Mouse (Mus musculus): ENCODE measurements at regions not wholly inside any gene's neighbourhood (a gene's known extent, or its start where the extent isn't known, plus 50 kb on each side); places are given as distances from the start of the nearest gene placed in this dataset.

DNA sequence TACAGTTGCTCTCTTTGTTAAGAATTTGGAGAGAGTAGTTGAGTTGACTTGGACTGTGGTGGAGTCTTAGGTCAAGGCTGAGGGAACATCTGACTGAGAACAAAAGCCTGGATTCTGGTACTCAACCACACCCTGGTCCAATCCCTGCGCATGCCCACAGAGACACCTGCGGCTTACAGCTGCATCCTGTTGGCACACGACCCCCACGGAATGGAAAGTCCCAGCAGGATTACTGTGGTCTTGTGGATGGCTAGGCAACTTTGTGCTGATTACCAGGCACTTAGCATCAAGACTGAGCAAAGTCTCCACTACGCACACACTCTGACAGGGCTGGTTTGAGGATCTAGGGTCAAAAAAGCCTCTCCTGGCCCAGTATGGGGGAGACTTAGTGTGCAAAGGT is 105.5 kb upstream of the Cpne8 start:
- TF ChIP-seq CTCF (IDR thresholded peaks at IDR 0.05; ENCODE audit: low read depth) (no peak), EP300 (IDR thresholded peaks at IDR 0.05; ENCODE audit: low read depth) (no peak)
